In genomic region chr10:121781159-121781558, GRCm38 (mm10) we compare ENCODE assay signal across 9 mouse cellular contexts. TPM values are rescaled to one million over a fixed set of nuclear protein-coding genes. Genes with fewer than 3 reads are reported as not detected.
A peak's percentile ranks its signal among the peaks of the same experiment; 100 is the strongest.
DNase-seq lines count a peak whose midpoint lies in the region; ATAC-seq lines count a peak whose summit lies in the region.
"Had no signal": no experiment of that assay in that cellular context is flagged by ENCODE, and none has a peak within 500 bp of the region (broad histone marks: within the 10 kb centered on the region; RNA-seq: fewer than 3 reads in every experiment).

No protein-coding gene starts in this region.

- H3K4me3 ChIP-seq in midbrain, embryonic 11.5 days (ENCODE audit: low read depth, low read length): no peak overlapping the region
- no peak overlapping the region for H3K4me3 ChIP-seq in midbrain, embryonic 10.5 days
- H3K4me3 ChIP-seq in liver, embryonic 16.5 days (ENCODE audit: low read depth, low read length): no peak overlapping the region

- H3K9ac ChIP-seq in midbrain, embryonic 11.5 days (ENCODE audit: low read length): no peak overlapping the region
- H3K9ac ChIP-seq in liver, embryonic 16.5 days (ENCODE audit: low read depth, low read length): no peak overlapping the region

- no peak overlapping the region for H3K4me2 ChIP-seq in midbrain, embryonic 11.5 days
- peak overlapping the region; percentile 18; the same call in 1 of the 2 replicates for H3K4me2 ChIP-seq in liver, embryonic 16.5 days (ENCODE audit: low read depth, low read length)

- intact Hi-C loops in gastrocnemius, postnatal 14 days (cut with DNase I; ENCODE audit: low total_unique reads): no loop called here

- no peaks in the 10 kb centered on the region for H3K27me3 ChIP-seq in midbrain, embryonic 11.5 days (ENCODE audit: control insufficient read depth, insufficient read depth, low read length)
- H3K27me3 ChIP-seq in midbrain, embryonic 10.5 days (ENCODE audit: low read depth, poor library complexity, severe bottlenecking): no peaks in the 10 kb centered on the region
- H3K27me3 ChIP-seq in liver, embryonic 16.5 days (ENCODE audit: control insufficient read depth, insufficient read depth, low read depth, low read length): no peaks in the 10 kb centered on the region

- H3K36me3 ChIP-seq in midbrain, embryonic 11.5 days (ENCODE audit: control insufficient read depth, insufficient read depth, low read length): peaks cover 15% of the 10 kb centered on the region
- peaks cover 43% of the 10 kb centered on the region for H3K36me3 ChIP-seq in midbrain, embryonic 10.5 days
- H3K36me3 ChIP-seq in liver, embryonic 16.5 days (ENCODE audit: control insufficient read depth, insufficient read depth): no peaks in the 10 kb centered on the region

- 0 out of 2 replicates have a peak, but pooled peaks have one; percentile 30 for ATAC-seq in midbrain, embryonic 11.5 days (ENCODE audit: low FRiP score)
- no peak for ATAC-seq in liver, embryonic 16.5 days (ENCODE audit: low read depth)

- no peak for DNase-seq in midbrain, embryonic 11.5 days (ENCODE audit: low spot score, missing footprints)
- no peak for DNase-seq in midbrain, embryonic 10.5 days (ENCODE audit: low spot score)
- DNase-seq in heart, adult 8-10 months (ENCODE audit: low spot score): peak; percentile 21
- peak; percentile 50 for DNase-seq in testis, postnatal 10 days (ENCODE audit: low spot score)
- DNase-seq in gastrocnemius, postnatal 14 days: no peak
- no peak for DNase-seq in gastrocnemius, postnatal 10 days
- no peak for DNase-seq in adrenal gland, postnatal 25 days
- DNase-seq: right cerebral cortex, postnatal 14 days had no signal

- no peaks in the 10 kb centered on the region; the same call in 1 of the 2 replicates for H3K9me3 ChIP-seq in midbrain, embryonic 11.5 days (ENCODE audit: control insufficient read depth, low read length)
- peaks cover 4% of the 10 kb centered on the region; the same call in 1 of the 2 replicates for H3K9me3 ChIP-seq in midbrain, embryonic 10.5 days (replicated peaks)
- H3K9me3 ChIP-seq in liver, embryonic 16.5 days (replicated peaks; ENCODE audit: control insufficient read depth, low read length): no peaks in the 10 kb centered on the region

- WGBS in midbrain, embryonic 11.5 days: 54% methylated on average over 14 of the region's 14 CpGs
- 65% methylated on average over 14 of the region's 14 CpGs for WGBS in midbrain, embryonic 10.5 days
- 33% methylated on average over 14 of the region's 14 CpGs for WGBS in liver, embryonic 16.5 days (ENCODE audit: insufficient replicate concordance)

- no peak overlapping the region for H3K27ac ChIP-seq in midbrain, embryonic 11.5 days (ENCODE audit: low read depth, low read length)
- H3K27ac ChIP-seq in midbrain, embryonic 10.5 days (replicated peaks): no peak overlapping the region
- no peak overlapping the region for H3K27ac ChIP-seq in liver, embryonic 16.5 days (ENCODE audit: low read length)

- H3K4me1 ChIP-seq in midbrain, embryonic 11.5 days (ENCODE audit: control insufficient read depth, insufficient read depth, low read length): no peaks in the 10 kb centered on the region
- 0 out of 2 replicates have a peak, but pooled peaks cover 6% of the 10 kb centered on the region for H3K4me1 ChIP-seq in midbrain, embryonic 10.5 days
- no peaks in the 10 kb centered on the region for H3K4me1 ChIP-seq in liver, embryonic 16.5 days (ENCODE audit: control insufficient read depth, low read depth, low read length)

RNA-seq across cellular contexts. Expression of gene BC048403, which starts 41.4 kb away (rescaled TPM):
- 3.1 and 3.4 TPM in 2 replicates for polyA plus RNA-seq in midbrain, embryonic 11.5 days (2014; fragmentation: Nextera tagmentation; extraction: Ambion mirVana)
- 2.8 and 3.2 TPM in 2 replicates for polyA plus RNA-seq in midbrain, embryonic 10.5 days (2016; fragmentation: Nextera tagmentation; extraction: Ambion mirVana)
- total RNA-seq in heart, adult 8-10 months (2022): 1 to 10 TPM; 1.5 to 2.0 (median 1.8) TPM
- 1.3 TPM in 2 replicates for polyA plus RNA-seq in liver, embryonic 16.5 days (2015; fragmentation: Nextera tagmentation; extraction: Ambion mirVana)
- 1 to 10 TPM; 1.4 to 2.0 TPM for total RNA-seq in gastrocnemius, postnatal 14 days (2021)
- 1 to 10 TPM; 1.6 to 2.4 TPM for total RNA-seq in gastrocnemius, postnatal 10 days (2021)
- total RNA-seq in adrenal gland, postnatal 25 days (2021): 11.4 and 14.4 TPM in 2 replicates

Comparison
In these comparisons a context has a peak if more than half of its experiments do, and no peak if none do; other contexts are left out.
1. DNase-seq: peak in heart, adult 8-10 months (single experiment) and testis, postnatal 10 days (single experiment); none in midbrain, embryonic 11.5 days (single experiment), midbrain, embryonic 10.5 days (single experiment), gastrocnemius, postnatal 14 days (single experiment), gastrocnemius, postnatal 10 days (single experiment) and adrenal gland, postnatal 25 days (single experiment).